Mouse (Mus musculus): Measurements from ENCODE around the gene Gkn3. TPM values are rescaled to one million over a fixed set of nuclear protein-coding genes. Genes with fewer than 3 reads are reported as not detected.

Gene Gkn3
- 1.5 and 2.5 TPM in 2 replicates for polyA plus RNA-seq (2015; fragmentation: Nextera tagmentation; extraction: Ambion mirVana)

DNA sequence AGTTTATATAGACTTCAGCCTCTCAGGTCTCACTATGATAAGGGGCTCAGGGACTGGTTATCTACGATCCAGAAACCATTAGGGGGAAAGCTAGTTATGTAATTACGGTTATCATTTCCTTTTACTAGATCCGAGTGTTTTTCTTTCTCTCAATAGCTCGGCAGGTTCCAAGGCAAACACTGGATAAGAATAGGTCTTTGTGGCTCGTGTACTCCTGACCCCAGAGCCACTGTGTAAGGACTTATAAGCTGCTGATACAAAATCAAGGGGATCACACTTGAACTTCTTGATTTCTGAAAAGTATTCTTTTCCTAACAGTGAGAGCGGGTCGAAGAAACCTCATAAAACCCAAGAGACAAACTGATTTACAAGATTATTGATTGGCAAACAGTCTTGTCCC is at the start of gene Gkn3:
Gene Gkn3 (minus strand): TSS at position 59 of the 400 bp plus-strand sequence.
- Histone ChIP-seq H3K27me3 (no peaks in the 10 kb centered on the region; the same call in 1 of the 2 replicates), H3K27ac (no peak within 1 kb of the TSS), H3K4me3 (no peak within 1 kb of the TSS), H3K36me3 (no peaks in the 10 kb centered on the region), H3K9me3 (no peaks in the 10 kb centered on the region), H3K9ac (no peak within 1 kb of the TSS), H3K4me1 (peaks cover 10% of the 10 kb centered on the region; the same call in 1 of the 2 replicates), H3K4me2 (no peak within 1 kb of the TSS)
- 70% methylated on average over 7 of the region's 7 CpGs for WGBS
- no peak for ATAC-seq (ENCODE audit: insufficient number of reproducible peaks, low FRiP score, low TSS enrichment, low read depth)

DNA sequence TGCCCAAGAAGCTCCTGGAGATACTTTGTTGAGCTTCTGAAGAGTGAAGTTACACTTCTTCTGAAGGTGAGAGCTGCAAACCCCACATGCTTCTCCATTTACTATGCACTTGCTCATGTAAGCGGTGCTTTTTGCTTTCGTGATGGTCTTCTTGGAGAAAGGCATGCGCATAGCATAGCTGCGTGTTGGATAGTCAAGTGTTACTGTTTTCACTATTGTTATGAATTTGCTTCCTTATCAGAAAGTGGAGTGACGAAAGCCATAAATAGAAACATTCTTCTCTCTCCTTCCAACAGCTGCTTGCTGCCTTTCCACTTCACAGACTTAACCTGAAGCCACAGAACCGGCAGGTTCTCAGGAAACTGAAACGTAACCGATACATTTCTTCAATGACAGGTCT is 48.0 kb upstream of the Gkn3 start:
- 81% methylated on average over 8 of the region's 8 CpGs for WGBS
- ATAC-seq (ENCODE audit: insufficient number of reproducible peaks, low FRiP score, low TSS enrichment, low read depth), result no peak

DNA sequence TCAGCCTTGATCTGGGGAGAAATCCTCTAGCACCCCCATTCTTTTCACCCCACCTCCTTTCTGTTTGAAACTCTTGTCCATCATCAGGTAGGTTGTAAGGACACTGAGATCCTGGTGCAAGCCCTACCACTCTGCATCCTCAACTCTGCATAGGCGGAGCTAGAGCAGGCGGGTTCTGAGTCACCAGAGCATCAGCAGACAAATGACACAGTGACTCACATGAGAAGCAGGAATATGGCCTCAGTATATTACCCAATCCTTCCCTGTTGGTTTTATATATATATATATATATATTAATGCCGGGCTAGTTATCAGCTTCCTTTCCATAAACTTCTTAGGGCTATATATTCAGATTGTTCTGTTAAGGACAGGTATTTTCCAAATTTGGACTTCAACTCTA is 47.1 kb upstream of the Gkn3 start:
- no peak overlapping the region for H3K4me3 ChIP-seq
- no peak overlapping the region for H3K9ac ChIP-seq
- no peak overlapping the region for H3K4me2 ChIP-seq
- no peaks in the 10 kb centered on the region for H3K9me3 ChIP-seq
- H3K4me1 ChIP-seq, result no peaks in the 10 kb centered on the region
- H3K27ac ChIP-seq, result no peak overlapping the region
- H3K36me3 ChIP-seq, result no peaks in the 10 kb centered on the region
- no peaks in the 10 kb centered on the region for H3K27me3 ChIP-seq
- ATAC-seq (ENCODE audit: insufficient number of reproducible peaks, low FRiP score, low TSS enrichment, low read depth), result no peak
- WGBS, result 80% methylated on average over 3 of the region's 3 CpGs

More for the DNA sequence above, 48.0 kb upstream of the Gkn3 start:
- no peak overlapping the region for H3K4me3 ChIP-seq
- H3K27me3 ChIP-seq, result no peaks in the 10 kb centered on the region
- H3K4me2 ChIP-seq, result no peak overlapping the region
- no peak overlapping the region for H3K9ac ChIP-seq
- H3K27ac ChIP-seq, result no peak overlapping the region
- H3K4me1 ChIP-seq, result no peaks in the 10 kb centered on the region
- H3K9me3 ChIP-seq, result no peaks in the 10 kb centered on the region
- no peaks in the 10 kb centered on the region for H3K36me3 ChIP-seq

DNA sequence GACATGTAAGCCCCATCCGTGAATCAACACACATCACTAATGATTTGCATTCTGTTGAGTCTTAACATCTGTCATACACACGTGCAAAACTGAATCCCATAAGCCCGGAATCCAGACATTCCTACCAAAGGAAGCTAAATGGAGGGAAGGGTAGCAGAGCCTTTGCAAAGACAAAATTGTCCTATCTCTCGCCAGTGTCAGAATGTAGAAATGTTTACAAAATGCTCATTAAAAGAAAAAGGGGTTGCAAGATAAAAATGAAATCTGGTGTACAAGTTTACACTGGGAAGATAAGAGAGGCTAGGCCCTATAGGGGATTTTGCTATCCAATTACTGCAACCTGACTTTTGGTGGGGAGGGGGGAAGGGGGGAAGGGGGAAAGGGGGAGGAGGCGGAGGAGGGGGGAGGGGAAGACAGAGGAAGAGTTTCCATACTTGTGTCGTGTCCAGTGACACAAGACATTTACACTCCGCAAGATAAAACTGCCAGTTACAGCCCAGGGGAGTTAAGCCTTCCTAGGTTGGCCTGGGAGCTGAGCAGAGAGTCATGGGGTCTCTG is 39.8 kb upstream of the Gkn3 start, which contains the start of gene Bmp10:
Gene Bmp10 (plus strand): TSS at position 508 of the 558 bp plus-strand sequence.
- H3K9me3 ChIP-seq, result no peaks in the 10 kb centered on the region
- WGBS, result 60% methylated on average over 7 of the region's 7 CpGs
- ATAC-seq (ENCODE audit: insufficient number of reproducible peaks, low FRiP score, low TSS enrichment, low read depth), result no peak

DNA sequence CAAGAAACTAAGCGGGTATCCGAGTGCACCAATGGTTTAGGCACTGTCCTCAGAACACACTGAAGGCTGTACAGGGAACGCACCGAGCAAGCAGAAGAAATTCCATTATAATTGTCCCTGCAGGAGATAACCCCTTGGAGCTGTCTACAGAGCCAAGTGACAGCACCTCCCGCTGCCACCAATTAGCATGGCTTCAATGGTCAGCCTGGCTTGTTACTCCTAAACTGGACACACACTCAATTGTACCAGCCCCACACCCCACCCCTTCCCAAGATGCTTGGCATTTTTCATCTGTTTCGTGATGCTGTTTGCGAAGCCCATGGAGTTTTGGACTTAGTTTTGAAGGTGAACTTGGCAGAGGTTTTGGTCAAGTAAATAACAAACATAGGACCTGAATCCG is 38.9 kb upstream of the Gkn3 start:
- Histone ChIP-seq H3K4me2 (no peak overlapping the region), H3K4me3 (no peak overlapping the region), H3K9ac (no peak overlapping the region), H3K9me3 (no peaks in the 10 kb centered on the region), H3K36me3 (no peaks in the 10 kb centered on the region), H3K27me3 (no peaks in the 10 kb centered on the region), H3K4me1 (no peaks in the 10 kb centered on the region), H3K27ac (no peak overlapping the region)
- 74% methylated on average over 8 of the region's 8 CpGs for WGBS
- ATAC-seq (ENCODE audit: insufficient number of reproducible peaks, low FRiP score, low TSS enrichment, low read depth), result no peak

More for the DNA sequence above, 39.8 kb upstream of the Gkn3 start, which contains the start of gene Bmp10:
- Histone ChIP-seq H3K36me3 (no peaks in the 10 kb centered on the region), H3K4me2 (no peak within 1 kb of the TSS), H3K9ac (no peak within 1 kb of the TSS), H3K27me3 (no peaks in the 10 kb centered on the region), H3K4me1 (no peaks in the 10 kb centered on the region), H3K4me3 (no peak within 1 kb of the TSS), H3K27ac (no peak within 1 kb of the TSS)

DNA sequence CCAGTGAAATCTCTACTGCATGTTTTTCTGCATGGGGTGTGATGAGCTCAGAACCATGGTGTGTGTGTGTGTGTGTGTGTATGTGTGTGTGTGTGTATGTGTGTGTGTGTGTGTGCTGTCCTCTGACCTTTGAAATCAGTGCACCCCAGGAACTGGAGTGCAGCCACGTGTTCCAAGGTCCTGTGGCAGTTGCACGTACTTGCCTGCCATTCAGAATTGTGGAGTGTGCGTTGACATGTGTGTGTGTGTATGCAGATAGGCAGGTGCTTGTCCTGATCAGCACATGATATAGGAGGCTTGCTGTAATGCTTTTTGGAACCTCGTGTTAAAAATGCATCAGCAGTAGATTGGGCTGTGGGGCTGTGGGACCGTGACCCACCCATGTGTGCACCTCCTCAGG is 38.2 kb upstream of the Gkn3 start:
- Histone ChIP-seq H3K4me1 (no peaks in the 10 kb centered on the region), H3K4me3 (no peak overlapping the region), H3K27me3 (no peaks in the 10 kb centered on the region), H3K4me2 (no peak overlapping the region), H3K27ac (no peak overlapping the region), H3K9me3 (no peaks in the 10 kb centered on the region), H3K9ac (no peak overlapping the region), H3K36me3 (no peaks in the 10 kb centered on the region)
- no peak for ATAC-seq (ENCODE audit: insufficient number of reproducible peaks, low FRiP score, low TSS enrichment, low read depth)
- WGBS, result 70% methylated on average over 5 of the region's 5 CpGs

DNA sequence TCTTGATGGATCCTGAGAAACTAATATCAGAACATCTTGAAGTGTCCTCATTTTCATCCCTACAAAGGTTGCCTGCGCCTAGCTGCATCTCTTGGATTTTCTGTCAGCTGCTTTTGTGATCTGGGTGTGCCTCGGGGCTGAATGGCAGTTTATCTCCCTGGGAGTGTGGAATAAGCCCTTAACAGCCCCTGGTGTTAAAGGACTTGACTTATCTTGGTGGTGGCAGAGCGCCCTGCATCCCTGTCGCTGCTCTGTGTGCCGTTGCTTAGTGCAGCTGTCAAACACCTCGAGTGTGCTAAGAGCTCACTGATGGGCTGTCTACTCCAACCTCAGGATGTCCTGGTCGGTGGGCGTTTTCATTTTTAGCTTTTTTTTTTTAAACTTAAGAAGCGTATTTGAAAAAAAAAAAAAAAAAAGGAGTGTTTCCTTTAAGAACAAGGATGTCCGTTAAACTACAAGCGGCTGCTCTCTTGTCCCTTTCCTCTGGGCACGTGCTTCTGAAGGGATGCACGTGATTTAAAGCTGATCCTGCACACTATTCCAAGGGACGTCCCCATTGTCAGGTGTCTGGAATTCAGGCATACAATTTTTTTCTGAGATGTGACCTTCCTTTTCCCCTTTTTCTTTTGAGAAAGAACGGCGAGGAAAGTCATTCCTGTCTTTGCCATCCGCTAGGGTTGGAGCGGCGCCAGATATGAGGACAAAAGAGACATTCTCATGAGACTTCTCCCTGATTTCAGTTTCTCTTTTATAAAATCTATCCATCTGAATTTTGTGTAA is 35.5 kb upstream of the Gkn3 start:
- no peak overlapping the region for H3K4me3 ChIP-seq
- H3K9me3 ChIP-seq, result no peaks in the 10 kb centered on the region
- H3K4me1 ChIP-seq, result no peaks in the 10 kb centered on the region
- ATAC-seq (ENCODE audit: insufficient number of reproducible peaks, low FRiP score, low TSS enrichment, low read depth), result no peak
- H3K9ac ChIP-seq, result no peak overlapping the region
- H3K36me3 ChIP-seq, result no peaks in the 10 kb centered on the region
- H3K4me2 ChIP-seq, result no peak overlapping the region
- 65% methylated on average over 19 of the region's 19 CpGs for WGBS
- no peak overlapping the region for H3K27ac ChIP-seq
- H3K27me3 ChIP-seq, result no peaks in the 10 kb centered on the region

DNA sequence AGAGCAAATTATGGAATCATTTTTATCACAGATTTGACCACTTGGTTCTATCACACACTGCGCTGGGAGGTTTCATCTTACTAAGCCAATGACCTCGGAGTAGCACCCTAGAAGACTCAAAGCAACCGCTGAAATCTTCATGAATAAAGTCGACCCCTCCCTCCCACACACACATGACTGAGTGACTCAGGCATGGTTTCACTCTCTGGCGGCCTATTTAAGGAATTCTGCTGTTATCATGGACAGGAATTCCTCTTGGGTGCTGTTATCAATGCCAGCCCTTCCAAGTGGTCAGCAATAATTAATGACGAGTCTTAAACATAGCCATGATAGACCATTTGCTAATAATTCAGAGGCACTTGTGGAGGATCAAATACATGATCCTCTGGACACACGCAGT is 33.6 kb upstream of the Gkn3 start:
- Histone ChIP-seq H3K4me1 (no peaks in the 10 kb centered on the region), H3K9me3 (no peaks in the 10 kb centered on the region), H3K36me3 (no peaks in the 10 kb centered on the region), H3K4me2 (no peak overlapping the region), H3K27ac (no peak overlapping the region), H3K27me3 (no peaks in the 10 kb centered on the region), H3K9ac (no peak overlapping the region), H3K4me3 (no peak overlapping the region)
- 78% methylated on average over 7 of the region's 7 CpGs for WGBS
- ATAC-seq (ENCODE audit: insufficient number of reproducible peaks, low FRiP score, low TSS enrichment, low read depth), result no peak

DNA sequence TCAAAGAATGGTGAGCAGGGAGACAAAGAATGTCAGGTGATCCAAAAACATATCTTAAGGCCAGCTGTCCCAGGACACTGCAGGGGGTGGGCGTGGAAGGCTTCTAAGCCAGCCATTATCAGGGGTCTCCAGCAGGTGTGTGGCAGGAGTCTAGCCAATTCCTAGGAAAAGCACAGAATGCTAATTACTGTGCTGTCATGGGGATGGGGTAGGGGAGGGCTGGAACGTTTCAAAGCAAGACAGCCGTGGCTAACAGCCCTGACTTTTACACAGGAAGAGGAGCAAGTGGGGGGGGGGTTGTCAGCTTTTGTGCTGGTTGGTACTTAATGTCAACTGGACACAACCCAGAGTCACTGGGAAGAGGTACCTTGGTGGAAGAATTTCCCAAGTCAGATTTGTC is 23.3 kb upstream of the Gkn3 start:
- no peak overlapping the region for H3K9ac ChIP-seq
- no peaks in the 10 kb centered on the region for H3K36me3 ChIP-seq
- H3K4me3 ChIP-seq, result no peak overlapping the region
- WGBS, result 23% methylated on average over 3 of the region's 3 CpGs
- no peak overlapping the region for H3K4me2 ChIP-seq
- no peak for ATAC-seq (ENCODE audit: insufficient number of reproducible peaks, low FRiP score, low TSS enrichment, low read depth)
- no peak overlapping the region for H3K27ac ChIP-seq
- H3K27me3 ChIP-seq, result no peaks in the 10 kb centered on the region
- no peaks in the 10 kb centered on the region for H3K4me1 ChIP-seq
- H3K9me3 ChIP-seq, result no peaks in the 10 kb centered on the region

DNA sequence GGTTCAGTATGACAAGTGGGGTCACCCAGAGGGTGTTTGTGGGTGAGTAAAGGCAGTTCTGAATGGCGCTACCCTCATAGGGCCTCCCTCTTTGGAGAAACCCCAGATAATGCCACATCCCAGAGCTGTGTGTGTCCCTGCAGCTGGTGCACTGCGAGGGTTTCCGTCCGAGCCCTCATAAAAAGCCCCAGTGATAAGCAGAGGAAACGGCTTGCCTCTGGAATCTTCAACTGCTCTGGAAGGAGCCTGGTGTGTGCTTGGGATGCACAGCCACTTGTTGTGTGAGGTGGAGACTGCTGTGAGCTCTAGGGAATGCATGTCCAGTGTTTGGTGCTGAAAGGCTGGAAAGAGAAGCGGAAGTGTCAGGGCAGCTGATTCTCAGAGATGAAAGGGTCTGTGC is 12.7 kb upstream of the Gkn3 start:
- ATAC-seq (ENCODE audit: insufficient number of reproducible peaks, low FRiP score, low TSS enrichment, low read depth), result no peak
- 41% methylated on average over 6 of the region's 6 CpGs for WGBS
- no peaks in the 10 kb centered on the region for H3K36me3 ChIP-seq
- no peak overlapping the region for H3K27ac ChIP-seq
- no peaks in the 10 kb centered on the region for H3K4me1 ChIP-seq
- H3K27me3 ChIP-seq, result no peaks in the 10 kb centered on the region
- H3K9me3 ChIP-seq, result no peaks in the 10 kb centered on the region
- no peak overlapping the region for H3K4me3 ChIP-seq
- no peak overlapping the region for H3K9ac ChIP-seq
- no peak overlapping the region for H3K4me2 ChIP-seq

DNA sequence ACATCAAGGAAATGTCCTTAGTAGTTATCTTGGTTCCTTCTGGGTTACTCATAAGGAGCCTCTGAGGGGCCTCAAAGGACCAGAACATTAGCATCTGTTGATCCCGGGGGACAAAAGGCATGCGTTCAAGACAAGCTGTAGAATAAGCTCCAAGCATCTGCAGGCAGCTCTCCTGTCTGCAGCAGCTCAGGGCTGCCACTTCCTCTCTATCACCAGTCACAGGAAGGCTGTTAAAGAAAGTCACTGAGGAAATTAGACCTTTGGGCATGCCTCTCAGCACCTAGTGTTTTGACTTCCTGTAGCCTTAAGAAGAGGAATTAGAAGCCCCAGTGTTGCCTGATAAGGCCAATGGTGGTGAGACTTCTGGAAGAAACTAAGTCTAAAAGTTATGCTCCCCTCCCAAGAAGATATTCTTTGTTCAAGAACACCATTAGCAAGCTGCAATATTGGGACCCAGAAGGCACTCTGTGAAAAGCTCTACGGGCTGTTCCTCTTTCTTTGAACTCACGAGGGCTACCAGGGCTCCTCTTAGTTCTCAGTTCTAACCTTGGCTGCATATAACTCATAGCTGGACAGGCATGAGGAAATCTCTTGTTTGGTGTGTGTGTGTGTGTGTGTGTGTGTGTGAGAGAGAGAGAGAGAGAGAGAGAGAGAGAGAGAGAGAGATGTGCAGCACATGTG is 11.3 kb upstream of the Gkn3 start:
- Histone ChIP-seq H3K4me3 (no peak overlapping the region), H3K27ac (no peak overlapping the region), H3K4me2 (no peak overlapping the region), H3K36me3 (no peaks in the 10 kb centered on the region), H3K4me1 (no peaks in the 10 kb centered on the region), H3K9ac (no peak overlapping the region), H3K27me3 (no peaks in the 10 kb centered on the region), H3K9me3 (no peaks in the 10 kb centered on the region)
- ATAC-seq (ENCODE audit: insufficient number of reproducible peaks, low FRiP score, low TSS enrichment, low read depth), result no peak
- 54% methylated on average over 4 of the region's 4 CpGs for WGBS

DNA sequence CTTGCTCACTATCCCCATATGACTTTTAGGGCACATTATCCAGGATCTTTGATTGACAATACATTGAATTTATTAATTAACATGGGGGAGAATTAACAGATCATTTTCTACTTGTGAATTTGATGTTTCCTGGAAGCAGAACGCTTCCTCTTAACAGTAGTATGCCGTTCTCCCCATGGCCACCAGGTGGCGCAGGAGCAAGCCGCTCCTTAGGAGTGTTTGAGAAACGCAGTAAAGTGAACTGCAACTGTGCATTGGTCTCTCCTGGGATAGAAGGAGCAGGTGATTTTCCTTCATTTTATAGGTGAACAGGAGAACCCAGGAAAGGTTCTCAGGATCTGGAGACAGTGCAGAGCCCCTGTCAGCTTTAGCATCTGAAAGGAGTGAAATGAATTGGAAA is 10.4 kb upstream of the Gkn3 start:
- WGBS, result under 1% methylated on average over 5 of the region's 5 CpGs
- H3K4me2 ChIP-seq, result no peak overlapping the region
- H3K9me3 ChIP-seq, result no peaks in the 10 kb centered on the region
- H3K4me3 ChIP-seq, result no peak overlapping the region
- no peak for ATAC-seq (ENCODE audit: insufficient number of reproducible peaks, low FRiP score, low TSS enrichment, low read depth)
- no peak overlapping the region for H3K9ac ChIP-seq
- H3K36me3 ChIP-seq, result no peaks in the 10 kb centered on the region
- no peaks in the 10 kb centered on the region for H3K27me3 ChIP-seq
- H3K4me1 ChIP-seq, result no peaks in the 10 kb centered on the region
- no peak overlapping the region for H3K27ac ChIP-seq
